Mouse (Mus musculus) NIH3T3 (cell line): ENCODE results near the gene Fbrsl1.
A peak's percentile ranks its signal among the peaks of the same experiment; 100 is the strongest.

Experiments
- DNase-seq: peaks from one replicate; pipeline ENCODE4 v3.0.0-alpha.2; 2012; ENCODE audit warnings: low read depth

Fbrsl1 gene

GRCm38 (mm10) chr5:110362813-110363178 lies 85.5 kb downstream of the Fbrsl1 start:
- no peak for DNase-seq

- DNase-seq = no peak
These were observed 86.8 kb downstream of the Fbrsl1 start for GRCm38 (mm10) chr5:110361465-110361864.

- peak; percentile 93 for DNase-seq
These were observed 90.6 kb downstream of the Fbrsl1 start for GRCm38 (mm10) chr5:110357531-110358179.

GRCm38 (mm10) chr5:110354716-110355115 lies 93.6 kb downstream of the Fbrsl1 start:
- peak; percentile 63 for DNase-seq

GRCm38 (mm10) chr5:110347006-110347405 lies 101.3 kb downstream of the Fbrsl1 start:
- no peak for DNase-seq

GRCm38 (mm10) chr5:110345553-110345952 lies 102.8 kb downstream of the Fbrsl1 start:
- DNase-seq = no peak

GRCm38 (mm10) chr5:110344524-110344923 lies 103.8 kb downstream of the Fbrsl1 start, which contains the start of gene Lrcol1:
Gene Lrcol1 (plus strand): TSS chr5:110344730.
- no peak for DNase-seq

GRCm38 (mm10) chr5:110342648-110343284 lies 105.5 kb downstream of the Fbrsl1 start, which contains the start of gene P2rx2:
Gene P2rx2 (minus strand): TSS chr5:110343212.
- DNase-seq = no peak

- DNase-seq = peak; percentile 77
These were observed 109.5 kb downstream of the Fbrsl1 start for GRCm38 (mm10) chr5:110338792-110339191.

GRCm38 (mm10) chr5:110330508-110330907 lies 117.8 kb downstream of the Fbrsl1 start:
- DNase-seq = no peak

- no peak for DNase-seq
These were observed 135.2 kb downstream of the Fbrsl1 start for GRCm38 (mm10) chr5:110313127-110313526.
